Mouse (Mus musculus) heart, postnatal 10 days (tissue): ENCODE measurements around the gene Tomm40l. TPM values are rescaled to one million over a fixed set of nuclear protein-coding genes. Genes with fewer than 3 reads are reported as not detected.

Experiments used
- DNase-seq, 2 experiments: peaks; one replicate each; pipeline ENCODE4 v3.0.0; 2021
- intact Hi-C: fragments of 180-260 bp; cut with DNase I; formaldehyde crosslinking; loops from one replicate; pipeline ENCODE4 v1.15.1; 2025
- total RNA-seq, 2 experiments: library from RNA; stranded (reverse); gene quantifications; 2 replicates each; pipeline ENCODE4 v1.2.3; 2021

Gene Tomm40l
- total RNA-seq, 2 experiments from 2014 or later: 88.9 to 95.9 TPM

DNA sequence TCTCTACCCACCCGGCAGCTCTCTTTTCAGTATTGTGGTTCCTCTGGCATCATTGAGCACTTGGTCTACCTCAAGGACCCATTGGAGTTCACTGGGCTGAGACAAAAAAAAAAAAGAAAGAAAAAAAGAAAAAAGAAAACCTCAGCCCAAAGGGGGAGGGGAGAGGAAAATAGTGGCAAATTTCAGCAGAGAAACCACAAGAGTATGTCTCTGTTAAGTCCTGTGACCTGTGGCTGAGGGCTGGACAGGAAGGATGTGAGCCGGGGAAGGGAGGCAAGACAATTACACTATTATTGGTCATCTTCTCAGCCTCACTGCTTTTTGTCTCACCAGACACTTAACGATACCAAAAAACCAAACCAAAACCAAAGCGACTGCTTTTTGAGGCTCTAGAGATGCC lies 9.5 kb upstream of the Tomm40l start:
- intact Hi-C loops: no loop called here
- DNase-seq: no peak

DNA sequence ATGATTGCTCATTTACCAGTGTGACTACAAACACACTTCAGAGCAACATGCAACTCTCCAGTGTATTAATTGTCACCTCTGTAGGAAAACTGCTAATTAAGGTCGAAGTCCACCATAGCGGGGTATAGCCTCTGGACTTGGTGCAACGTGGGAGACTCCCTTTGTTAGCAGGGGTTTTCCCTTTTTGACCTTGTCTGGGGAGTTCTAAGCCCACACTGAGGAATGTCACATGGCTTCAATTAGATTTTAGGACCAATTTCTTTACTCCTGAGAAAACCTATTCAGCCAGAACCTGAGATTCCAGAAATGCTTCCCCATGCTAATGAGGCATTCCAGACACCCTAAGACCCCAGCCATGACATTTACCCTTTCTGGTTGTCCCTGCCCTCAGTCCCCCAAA lies 7.9 kb upstream of the Tomm40l start:
- intact Hi-C loops: no loop called here
- no peak for DNase-seq

- intact Hi-C loops: no loop called here
- DNase-seq: no peak
Observed at GRCm38 (mm10) chr1:171229750-171230149, 7.4 kb upstream of the Tomm40l start.

DNA sequence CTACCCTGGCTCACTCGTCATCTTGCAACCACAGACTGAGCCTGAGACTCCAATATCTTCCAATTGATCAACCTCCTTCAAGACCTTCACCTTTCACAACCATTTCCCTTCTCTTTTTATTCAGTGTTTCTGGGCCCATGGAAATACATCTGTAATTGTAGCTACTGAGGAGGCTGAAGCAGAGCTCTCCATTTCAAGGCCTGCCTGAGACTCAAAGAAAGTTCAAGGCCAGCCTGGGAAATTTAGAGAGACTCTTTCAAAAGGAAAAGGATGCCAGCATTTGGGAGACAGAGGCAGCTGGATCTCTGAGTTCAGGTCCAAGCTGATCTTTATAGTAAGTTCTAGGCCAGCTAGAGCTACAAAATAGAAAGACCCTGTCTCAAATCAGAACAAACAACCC lies 5.6 kb upstream of the Tomm40l start:
- intact Hi-C loops: no loop called here
- DNase-seq: no peak

DNA sequence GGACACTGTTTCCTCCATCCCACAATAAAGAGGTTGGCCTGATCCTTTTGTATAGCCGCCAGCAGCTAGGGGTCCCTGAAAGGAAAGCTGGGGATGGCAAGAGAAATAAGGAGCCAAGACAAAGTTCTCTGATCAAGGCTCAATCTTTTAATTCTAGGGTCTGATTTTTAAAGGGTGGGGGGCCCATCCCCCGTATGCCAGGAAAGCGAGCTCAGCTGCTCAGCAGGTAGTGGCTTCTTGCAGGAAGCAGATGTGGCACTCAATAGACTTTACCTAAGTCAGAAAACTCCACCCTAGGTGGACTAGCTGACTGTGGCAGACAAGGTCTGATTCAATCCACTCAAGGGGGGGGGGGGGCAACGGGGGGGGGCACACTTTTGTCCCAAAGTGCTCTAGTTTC lies 4.5 kb upstream of the Tomm40l start:
- no peak for DNase-seq
- intact Hi-C loops: loop anchor here (1.0 kb wide), 1 partner anchor 13 kb away; no protein-coding TSS in a partner anchor

DNA sequence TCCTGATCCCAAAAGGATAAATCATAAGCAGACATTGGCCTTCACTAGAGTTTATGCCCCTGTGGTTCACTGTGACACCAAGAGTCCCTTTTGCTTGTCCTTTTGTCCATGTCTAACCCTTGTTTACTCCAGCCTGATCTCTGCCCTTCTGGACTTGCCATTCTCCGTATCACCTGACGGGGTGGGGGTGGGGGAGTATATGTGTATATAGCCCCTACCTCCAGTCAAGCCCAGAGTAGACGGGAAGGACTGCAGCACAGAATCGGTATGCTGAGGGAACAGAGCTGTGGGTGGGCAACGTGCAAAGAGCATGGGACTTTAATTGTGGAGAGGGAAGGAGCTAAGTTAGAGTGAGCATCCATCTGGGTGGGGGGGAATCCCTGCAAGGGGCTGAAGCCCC lies 2.5 kb upstream of the Tomm40l start, which contains the start of gene Apoa2:
Apoa2 (plus strand) TSS at position 198 of the 400 bp plus-strand sequence.
- intact Hi-C loops: loop anchor here (2.0 kb wide), 1 partner anchor 56 kb away; the partner anchor contains the start of gene Ppox
- DNase-seq: no peak

DNA sequence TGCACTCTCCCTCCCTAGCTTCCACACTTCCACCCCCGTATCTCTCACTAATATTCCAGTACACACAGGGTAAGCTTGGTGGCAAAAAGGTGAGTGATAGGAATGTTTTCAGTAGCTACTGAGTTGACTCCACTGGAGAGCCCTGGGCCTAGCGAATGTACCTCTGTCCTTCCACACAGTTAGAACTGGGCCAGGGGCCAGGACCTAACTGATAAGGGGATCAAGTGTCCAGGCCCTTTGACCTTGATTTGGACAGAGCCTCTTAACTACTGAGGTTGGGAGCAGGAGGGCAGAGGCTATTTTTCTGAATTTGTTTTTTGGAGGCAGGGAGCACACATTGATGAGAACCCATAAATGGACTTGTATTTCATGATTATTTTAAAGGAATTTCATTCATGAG lies 1.5 kb upstream of the Tomm40l start:
- peak in 1 of 2 experiments; percentile 41 for DNase-seq
- intact Hi-C loops: loop anchor here (1.0 to 2.0 kb wide), 3 partner anchors 21 to 57 kb away; partner anchors contain the start of gene Ppox

DNA sequence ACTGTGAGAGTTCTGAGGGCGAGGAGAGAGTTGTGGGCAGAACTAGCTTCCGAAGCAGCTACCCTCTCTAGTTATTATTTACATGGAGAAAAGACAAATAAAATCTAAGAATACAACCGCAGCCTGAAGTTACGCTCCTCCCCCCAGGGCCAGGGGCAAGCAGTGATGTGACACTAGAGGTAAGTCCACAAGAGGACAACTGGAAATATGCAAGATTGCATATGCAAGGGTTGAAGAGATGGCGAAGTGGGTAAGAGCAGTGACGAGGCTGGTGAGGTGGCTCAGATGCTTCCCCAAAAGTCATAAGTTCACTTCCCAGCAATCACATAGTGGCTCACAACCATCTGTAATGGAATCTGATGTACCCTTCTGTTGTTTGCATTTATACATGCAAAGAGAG lies 854 bp upstream of the Tomm40l start:
- intact Hi-C loops: loop anchor here (1.0 to 2.0 kb wide), 2 partner anchors 22 to 34 kb away; no protein-coding TSS in a partner anchor
- no peak for DNase-seq

DNA sequence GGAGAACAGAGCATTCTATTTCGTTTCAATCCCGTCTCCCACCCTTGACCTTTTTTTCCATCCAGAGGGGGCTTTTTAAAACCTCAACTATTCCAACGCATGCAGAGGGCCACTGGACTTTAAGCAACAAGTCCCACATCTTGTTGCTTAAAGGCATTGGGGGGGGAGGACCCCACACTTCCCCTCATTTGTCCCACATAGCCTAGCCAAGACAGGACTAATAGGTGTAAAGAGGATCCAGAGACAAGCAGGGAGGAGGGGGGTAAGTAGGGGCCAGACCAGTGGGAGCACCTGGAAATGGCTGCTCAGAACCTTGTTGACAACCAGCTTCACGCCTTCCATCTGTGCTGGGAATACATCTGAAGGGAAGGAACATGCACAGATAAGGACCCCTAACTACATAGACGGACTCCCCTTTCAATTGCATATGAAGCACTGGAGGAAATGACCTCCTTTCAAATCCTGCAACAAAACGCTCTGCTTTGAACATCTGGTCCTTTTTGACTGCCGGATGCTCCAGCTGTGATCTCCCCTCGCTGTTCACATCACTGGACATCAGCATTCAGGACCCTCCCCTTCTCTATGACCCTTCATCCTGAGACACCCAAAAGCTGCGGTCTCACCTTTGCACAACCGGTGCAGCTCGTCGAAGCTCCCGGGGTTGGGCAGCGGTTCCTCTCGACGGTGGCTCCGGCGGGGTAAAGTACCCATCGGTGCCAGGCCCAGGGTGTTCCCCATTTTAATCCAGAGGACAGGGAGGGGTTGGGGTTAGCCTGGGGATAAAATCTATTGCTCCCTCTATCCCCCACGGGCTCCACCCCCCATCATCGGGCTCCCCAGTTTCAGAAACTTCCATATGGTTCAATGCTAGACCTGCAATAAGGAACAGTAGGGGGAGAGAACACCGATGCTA lies 777 bp downstream of the Tomm40l start:
- peak in 1 of 2 experiments; percentile 30 for DNase-seq
- intact Hi-C loops: loop anchor here (1.0 to 2.0 kb wide), 4 partner anchors 23 to 105 kb away; no protein-coding TSS in a partner anchor

DNA sequence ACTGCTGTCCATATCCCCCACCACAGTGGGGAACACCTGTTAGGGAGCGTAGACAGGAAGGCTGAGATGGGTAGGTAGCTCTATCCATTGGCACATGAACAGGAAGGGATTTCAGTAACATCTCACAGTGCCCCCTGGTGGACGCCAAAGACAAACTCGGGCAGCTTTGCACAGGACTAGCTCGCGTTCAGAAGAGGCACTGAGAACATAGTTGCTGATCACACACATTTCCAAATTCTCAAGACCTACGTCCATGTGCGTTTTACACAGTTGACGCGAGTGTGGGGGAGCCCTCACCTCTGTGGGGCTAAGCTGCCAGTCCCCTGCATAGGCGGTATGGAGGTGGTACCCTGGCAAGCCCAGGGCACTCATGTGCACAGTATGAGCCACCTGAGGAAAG lies 1.4 kb downstream of the Tomm40l start:
- peak; percentile 91 to 94 for DNase-seq
- intact Hi-C loops: loop anchor here (1.0 to 2.0 kb wide), 2 partner anchors 28 to 57 kb away; no protein-coding TSS in a partner anchor

GRCm38 (mm10) chr1:171216241-171216955 lies 5.9 kb downstream of the Tomm40l start:
- DNase-seq: no peak
- intact Hi-C loops: no loop called here

GRCm38 (mm10) chr1:171213801-171214496 lies 8.4 kb downstream of the Tomm40l start, which contains the start of gene Nr1i3:
TSS of gene Nr1i3 (plus strand) at chr1:171213970.
- intact Hi-C loops: no loop called here

DNA sequence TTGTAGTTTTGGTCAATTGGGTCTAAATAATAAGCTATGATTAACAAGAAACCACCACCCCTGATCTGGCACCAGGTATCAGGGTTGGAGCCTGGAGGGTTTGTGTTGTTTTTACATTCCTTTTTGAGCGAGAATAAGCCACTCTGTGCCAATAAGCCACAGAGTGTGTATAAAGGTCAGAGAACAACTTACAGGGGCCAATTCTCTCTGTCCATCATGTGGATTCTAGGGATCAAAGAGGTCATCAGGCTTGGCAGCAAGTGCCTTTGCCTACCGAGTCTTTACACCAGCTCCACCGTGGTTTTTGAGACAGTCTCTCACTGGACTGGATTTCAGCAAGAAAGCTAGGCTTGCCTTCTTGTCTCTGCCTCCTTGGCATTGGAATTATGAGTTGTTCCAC lies 9.5 kb downstream of the Tomm40l start:
- intact Hi-C loops: no loop called here
- no peak for DNase-seq

More at GRCm38 (mm10) chr1:171213801-171214496, 8.4 kb downstream of the Tomm40l start, which contains the start of gene Nr1i3:
- DNase-seq: no peak

DNA sequence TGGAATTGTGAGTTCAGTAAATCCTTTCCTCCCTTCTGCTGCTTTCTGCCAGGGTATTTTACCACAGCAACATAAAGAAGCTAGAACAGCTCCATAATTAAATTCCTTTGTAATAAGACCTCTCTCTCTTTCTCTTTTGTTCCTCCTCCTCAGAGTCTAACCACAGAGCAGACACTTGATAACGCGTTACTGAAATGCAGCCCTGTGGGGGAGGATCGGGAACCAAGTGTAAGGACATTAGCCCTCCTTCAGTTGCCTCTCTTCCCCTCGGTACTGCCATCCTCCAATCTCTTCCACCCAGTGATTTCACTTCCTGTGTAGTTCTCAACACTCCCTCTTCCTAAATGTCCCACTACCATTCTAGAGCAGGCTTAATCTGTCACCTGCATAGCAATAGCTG lies 12.9 kb downstream of the Tomm40l start:
- intact Hi-C loops: no loop called here

DNA sequence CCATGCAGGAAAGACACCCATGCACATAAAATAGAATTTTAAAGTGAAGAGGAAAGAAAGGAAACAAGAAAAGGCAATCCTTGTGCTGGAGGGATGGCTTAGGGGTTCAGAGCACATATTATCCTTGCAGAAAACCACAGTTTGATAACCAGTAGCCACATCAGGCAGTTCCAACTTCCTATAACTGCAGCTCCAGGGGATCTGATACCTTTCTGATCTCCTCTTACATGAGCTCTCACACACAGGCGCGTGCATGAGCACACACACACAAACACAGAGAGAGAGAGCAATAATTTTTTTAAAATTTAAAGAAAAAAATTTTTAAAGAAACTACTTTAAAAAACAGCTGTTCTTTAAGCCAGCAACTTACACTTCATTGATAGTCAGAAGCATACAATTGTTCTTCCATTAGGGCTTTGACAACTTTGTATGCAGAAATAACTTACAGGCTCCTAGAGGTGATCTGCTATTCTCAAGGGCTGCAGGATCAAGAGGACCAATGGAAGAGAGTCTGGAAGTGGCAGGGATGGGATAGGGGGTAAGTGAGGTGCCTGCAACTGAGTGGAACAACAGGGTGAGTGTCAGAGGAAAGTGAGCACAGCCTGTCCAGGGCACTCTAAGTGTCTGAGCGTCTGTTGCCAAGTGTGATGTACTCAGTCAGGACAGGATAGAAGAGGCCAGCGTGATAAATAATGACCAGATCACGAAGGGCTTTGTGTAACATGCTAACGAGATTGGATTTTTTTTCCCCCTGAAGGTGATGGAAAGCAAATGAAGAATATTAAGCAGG lies 16.4 kb downstream of the Tomm40l start:
- DNase-seq: no peak
- intact Hi-C loops: no loop called here

More for the DNA sequence above, 12.9 kb downstream of the Tomm40l start:
- DNase-seq: no peak

- no peak for DNase-seq
- intact Hi-C loops: no loop called here
Observed at GRCm38 (mm10) chr1:171204249-171204644, 18.1 kb downstream of the Tomm40l start.

- intact Hi-C loops: no loop called here
- no peak for DNase-seq
Observed at GRCm38 (mm10) chr1:171203471-171204248, 18.7 kb downstream of the Tomm40l start.

DNA sequence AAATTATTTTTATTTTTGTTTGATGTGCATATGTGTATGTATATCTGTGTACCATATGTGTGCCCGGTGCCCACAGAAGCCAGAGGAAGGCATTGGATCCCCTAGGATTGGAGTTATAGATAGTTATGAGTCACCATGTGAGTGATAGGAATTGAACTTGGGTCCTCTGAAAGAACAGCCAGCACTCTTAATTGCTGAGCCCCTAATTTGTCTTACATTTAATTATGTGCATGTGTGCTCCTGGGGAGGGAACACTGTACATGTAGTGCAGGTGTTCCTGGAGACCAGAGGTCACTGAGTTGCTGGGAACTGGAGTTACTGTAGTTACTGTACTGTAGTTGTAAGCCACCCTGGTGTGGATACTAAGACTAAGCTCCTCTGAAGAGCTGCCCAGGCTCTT lies 21.5 kb downstream of the Tomm40l start:
- no peak for DNase-seq
- intact Hi-C loops: no loop called here

- intact Hi-C loops: no loop called here
- no peak for DNase-seq
Observed at GRCm38 (mm10) chr1:171199532-171199931, 22.8 kb downstream of the Tomm40l start.
